27 mouse cellular contexts compared by ENCODE assay signal in the genomic region with DNA sequence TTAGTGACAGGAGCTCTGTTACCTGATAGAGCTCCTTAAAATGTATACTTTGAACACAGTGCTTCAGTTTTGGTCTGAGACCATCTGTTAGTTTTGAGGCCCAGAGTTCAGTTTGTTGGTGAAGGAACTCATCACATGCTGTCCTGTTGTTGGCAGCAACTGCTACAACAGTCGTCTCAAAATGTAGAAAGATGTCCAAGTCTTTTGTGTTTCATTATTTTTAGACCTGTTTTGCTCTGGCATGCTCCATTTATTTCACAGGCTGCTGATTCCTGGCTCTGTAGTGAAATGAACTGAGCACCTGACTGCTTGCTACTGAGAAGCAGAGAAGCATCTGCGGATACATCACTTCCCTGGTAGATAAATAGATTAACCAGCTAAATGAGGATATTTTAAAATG.
DNase-seq lines count a peak whose midpoint lies in the region; ATAC-seq and TF ChIP-seq lines count a peak whose summit lies in the region.
"Had no signal": no experiment of that assay in that cellular context is flagged by ENCODE, and none has a peak within 500 bp of the region (broad histone marks: within the 10 kb centered on the region; RNA-seq: fewer than 3 reads in every experiment).

No protein-coding gene starts in this region.

- 28% methylated on average over 2 of the region's 2 CpGs for WGBS in heart, adult 2 months
- WGBS in heart, embryonic 12.5 days, result 59% methylated on average over 2 of the region's 2 CpGs

- intact Hi-C loops in heart, adult 2 months (cut with DNase I), result no loop called here

- peak in 1 of 2 experiments; percentile 11 for DNase-seq in heart, adult 2 months
- peak; percentile 65 for DNase-seq in cerebellum, adult 11 months
- peak; percentile 68 for DNase-seq in cerebellum, adult 8-10 months
- peak; percentile 53 to 73 for DNase-seq in cerebellum, postnatal 36 days
- no peak for DNase-seq in right cerebral cortex, postnatal 36 days (ENCODE audit: low spot score in 2 of 2)
- no peak for DNase-seq in retina, embryonic 14.5 days (ENCODE audit: low spot score)
- DNase-seq: adrenal gland, adult 2 months; gastrocnemius, postnatal 36 days; kidney, postnatal 25 days; liver, postnatal 0 days; right cerebral cortex, adult 18-20 months; thymus, adult 18-20 months; thymus, postnatal 4 days had no signal

- ATAC-seq in heart, embryonic 12.5 days (ENCODE audit: insufficient number of reproducible peaks, low FRiP score), result no peak
- ATAC-seq: hindbrain, postnatal 0 days; intestine, embryonic 16.5 days; liver, postnatal 0 days; lung, postnatal 0 days; midbrain, embryonic 16.5 days had no signal

- no peaks in the 10 kb centered on the region for H3K9me3 ChIP-seq in heart, embryonic 12.5 days (replicated peaks)
- H3K9me3 ChIP-seq: forebrain, embryonic 10.5 days; heart, embryonic 15.5 days; limb, embryonic 12.5 days; midbrain, embryonic 10.5 days; neural tube, embryonic 13.5 days; stomach, embryonic 15.5 days had no signal

- TF ChIP-seq EP300 in heart, adult 2 months (IDR thresholded peaks at IDR 0.05; ENCODE audit: insufficient read depth, low read depth, low read length), result no peak

- peak overlapping the region; percentile 80 for H3K27ac ChIP-seq in heart, adult 2 months
- no peak overlapping the region for H3K27ac ChIP-seq in heart, embryonic 12.5 days (ENCODE audit: poor library complexity, severe bottlenecking)
- H3K27ac ChIP-seq: forebrain, embryonic 10.5 days; heart, embryonic 15.5 days; hindbrain, postnatal 0 days; layer of hippocampus, adult 2 months; limb, embryonic 12.5 days; midbrain, embryonic 10.5 days; neural tube, embryonic 13.5 days; stomach, embryonic 15.5 days had no signal

- H3K79me2 ChIP-seq in heart, adult 2 months (replicated peaks; ENCODE audit: control insufficient read depth, insufficient read depth, low read length), result no peaks in the 10 kb centered on the region

- no peak for TF ChIP-seq CTCF in heart, adult 2 months (IDR thresholded peaks at IDR 0.05)

- no peak overlapping the region for H3K4me3 ChIP-seq in heart, adult 2 months
- no peak overlapping the region for H3K4me3 ChIP-seq in heart, embryonic 12.5 days
- H3K4me3 ChIP-seq: forebrain, embryonic 10.5 days; heart, embryonic 15.5 days; layer of hippocampus, adult 2 months; limb, embryonic 12.5 days; midbrain, embryonic 10.5 days; myocyte; neural tube, embryonic 13.5 days; stomach, embryonic 15.5 days had no signal

- H3K4me2 ChIP-seq in heart, embryonic 12.5 days, result no peak overlapping the region
- H3K4me2 ChIP-seq: heart, embryonic 15.5 days; limb, embryonic 12.5 days; liver, embryonic 11.5 days; neural tube, embryonic 13.5 days; stomach, embryonic 15.5 days had no signal

- H3K9ac ChIP-seq in heart, adult 2 months (ENCODE audit: low read depth, low read length), result no peak overlapping the region
- H3K9ac ChIP-seq in heart, embryonic 12.5 days, result no peak overlapping the region
- H3K9ac ChIP-seq: heart, embryonic 15.5 days; limb, embryonic 12.5 days; liver, postnatal 0 days; neural tube, embryonic 13.5 days; stomach, embryonic 15.5 days had no signal

- H3K36me3 ChIP-seq in heart, adult 2 months (ENCODE audit: control insufficient read depth, insufficient read depth, low read length), result no peaks in the 10 kb centered on the region
- H3K36me3 ChIP-seq in heart, embryonic 12.5 days, result no peaks in the 10 kb centered on the region
- H3K36me3 ChIP-seq: forebrain, embryonic 10.5 days; heart, embryonic 15.5 days; limb, embryonic 12.5 days; midbrain, embryonic 10.5 days; neural tube, embryonic 13.5 days; stomach, embryonic 15.5 days had no signal

- H3K4me1 ChIP-seq in heart, adult 2 months (ENCODE audit: control insufficient read depth, insufficient read depth, low read length), result peaks cover 2% of the 10 kb centered on the region; the same call in 1 of the 2 replicates
- no peaks in the 10 kb centered on the region for H3K4me1 ChIP-seq in heart, embryonic 12.5 days (replicated peaks)
- H3K4me1 ChIP-seq: forebrain, embryonic 10.5 days; heart, embryonic 15.5 days; limb, embryonic 12.5 days; midbrain, embryonic 10.5 days; neural tube, embryonic 13.5 days; stomach, embryonic 15.5 days had no signal

- no peak for TF ChIP-seq POLR2A in heart, adult 2 months (IDR thresholded peaks at IDR 0.05; ENCODE audit: insufficient read depth, low read depth, low read length)

- no peaks in the 10 kb centered on the region for H3K27me3 ChIP-seq in heart, adult 2 months (ENCODE audit: control insufficient read depth, insufficient read depth, low read length)
- no peaks in the 10 kb centered on the region for H3K27me3 ChIP-seq in heart, embryonic 12.5 days (replicated peaks)
- H3K27me3 ChIP-seq: heart, embryonic 15.5 days; limb, embryonic 12.5 days; neural tube, embryonic 13.5 days; stomach, embryonic 15.5 days had no signal

Comparison
In these comparisons a context has a peak if more than half of its experiments do, and no peak if none do; other contexts are left out.
1. DNase-seq: peak in cerebellum, adult 11 months (single experiment), cerebellum, adult 8-10 months (single experiment) and cerebellum, postnatal 36 days (2 of 2); none in right cerebral cortex, postnatal 36 days (0 of 2) and retina, embryonic 14.5 days (single experiment).